Mouse (Mus musculus): ENCODE measurements at regions not wholly inside any gene's neighbourhood (a gene's known extent, or its start where the extent isn't known, plus 50 kb on each side); places are given as distances from the start of the nearest gene placed in this dataset.

GRCm38 (mm10) chr3:70319139-70319538 lies 311.7 kb downstream of the Otol1 start:
- no peak overlapping the region for H3K27ac ChIP-seq (ENCODE audit: low read depth)
- WGBS, result 67% methylated on average over 3 of the region's 3 CpGs
- H3K4me3 ChIP-seq (ENCODE audit: low read depth, low read length), result no peak overlapping the region
- ATAC-seq (ENCODE audit: insufficient read depth, low read depth) (no peak), DNase-seq (ENCODE audit: low spot score) (no peak)
- H3K4me1 ChIP-seq (ENCODE audit: control insufficient read depth, insufficient read depth), result no peaks in the 10 kb centered on the region
- H3K9ac ChIP-seq (replicated peaks; ENCODE audit: low read depth, low read length), result no peak overlapping the region
- H3K4me2 ChIP-seq (ENCODE audit: low read depth, low read length), result no peak overlapping the region
- H3K27me3 ChIP-seq (ENCODE audit: control insufficient read depth, insufficient read depth, low read length), result no peaks in the 10 kb centered on the region
- H3K36me3 ChIP-seq (replicated peaks; ENCODE audit: control insufficient read depth, insufficient read depth, low read length), result no peaks in the 10 kb centered on the region
- H3K9me3 ChIP-seq (replicated peaks; ENCODE audit: control insufficient read depth, low read length), result no peaks in the 10 kb centered on the region
- no peak for TF ChIP-seq EP300 (IDR thresholded peaks at IDR 0.05; ENCODE audit: low read depth)
- TF ChIP-seq CTCF (IDR thresholded peaks at IDR 0.05; ENCODE audit: low read depth), result no peak

GRCm38 (mm10) chr3:70321161-70321657 lies 313.8 kb downstream of the Otol1 start:
- no peaks in the 10 kb centered on the region for H3K36me3 ChIP-seq (replicated peaks; ENCODE audit: control insufficient read depth, insufficient read depth, low read length)
- no peak overlapping the region for H3K9ac ChIP-seq (replicated peaks; ENCODE audit: low read depth, low read length)
- H3K4me2 ChIP-seq (ENCODE audit: low read depth, low read length), result no peak overlapping the region
- H3K4me1 ChIP-seq (ENCODE audit: control insufficient read depth, insufficient read depth), result no peaks in the 10 kb centered on the region
- no peaks in the 10 kb centered on the region for H3K27me3 ChIP-seq (ENCODE audit: control insufficient read depth, insufficient read depth, low read length)
- ATAC-seq (ENCODE audit: insufficient read depth, low read depth) (no peak), DNase-seq (ENCODE audit: low spot score) (no peak)
- H3K4me3 ChIP-seq (ENCODE audit: low read depth, low read length), result no peak overlapping the region
- TF ChIP-seq CTCF (IDR thresholded peaks at IDR 0.05; ENCODE audit: low read depth) (no peak), EP300 (IDR thresholded peaks at IDR 0.05; ENCODE audit: low read depth) (no peak)
- no peak overlapping the region for H3K27ac ChIP-seq (ENCODE audit: low read depth)
- H3K9me3 ChIP-seq (replicated peaks; ENCODE audit: control insufficient read depth, low read length), result no peaks in the 10 kb centered on the region

- no peak overlapping the region for H3K4me2 ChIP-seq (ENCODE audit: low read depth, low read length)
- H3K36me3 ChIP-seq (replicated peaks; ENCODE audit: control insufficient read depth, insufficient read depth, low read length), result no peaks in the 10 kb centered on the region
- 73% methylated on average over 2 of the region's 2 CpGs for WGBS
- H3K4me1 ChIP-seq (ENCODE audit: control insufficient read depth, insufficient read depth), result no peaks in the 10 kb centered on the region
- DNase-seq (ENCODE audit: low spot score) (no peak), ATAC-seq (ENCODE audit: insufficient read depth, low read depth) (no peak)
- no peak for TF ChIP-seq EP300 (IDR thresholded peaks at IDR 0.05; ENCODE audit: low read depth)
- TF ChIP-seq CTCF (IDR thresholded peaks at IDR 0.05; ENCODE audit: low read depth), result no peak
- H3K9me3 ChIP-seq (replicated peaks; ENCODE audit: control insufficient read depth, low read length), result no peaks in the 10 kb centered on the region
- no peaks in the 10 kb centered on the region for H3K27me3 ChIP-seq (ENCODE audit: control insufficient read depth, insufficient read depth, low read length)
- H3K9ac ChIP-seq (replicated peaks; ENCODE audit: low read depth, low read length), result no peak overlapping the region
- H3K4me3 ChIP-seq (ENCODE audit: low read depth, low read length), result no peak overlapping the region
- H3K27ac ChIP-seq (ENCODE audit: low read depth), result no peak overlapping the region
Measured at GRCm38 (mm10) chr3:70324692-70325091, 317.3 kb downstream of the Otol1 start.

All from heart, postnatal 0 days (tissue).